Mouse (Mus musculus): ENCODE data around the gene Mup3.
"Not testable (repeated sequence)": the region's sequence is repeated elsewhere in the genome, so short reads cannot be mapped to it uniquely, and the experiment has no call there.

The Mup3 gene

DNA sequence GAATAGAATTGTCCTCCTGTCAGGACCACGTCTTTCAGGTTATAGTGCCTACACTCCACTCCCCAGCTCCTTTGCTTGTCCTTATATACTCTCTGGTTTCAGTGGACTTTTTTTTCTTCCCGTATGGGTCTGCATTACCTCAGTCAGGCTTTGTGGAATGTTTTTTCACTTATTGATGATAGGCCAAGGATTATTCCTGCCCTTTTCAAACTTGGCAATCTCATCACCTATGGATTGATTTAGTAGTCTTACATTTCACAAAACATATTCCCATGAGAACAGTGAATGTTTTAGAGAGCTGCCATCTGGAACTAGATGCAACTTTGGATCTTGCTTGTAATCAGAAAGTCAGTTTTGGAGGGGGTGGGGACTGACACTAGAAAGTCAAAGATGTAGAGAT is at the start of gene Mup3:
Mup3 (minus strand) TSS at position 102 of the 400 bp plus-strand sequence.
- DNase-seq (ENCODE audit: low read depth), result no peak

DNA sequence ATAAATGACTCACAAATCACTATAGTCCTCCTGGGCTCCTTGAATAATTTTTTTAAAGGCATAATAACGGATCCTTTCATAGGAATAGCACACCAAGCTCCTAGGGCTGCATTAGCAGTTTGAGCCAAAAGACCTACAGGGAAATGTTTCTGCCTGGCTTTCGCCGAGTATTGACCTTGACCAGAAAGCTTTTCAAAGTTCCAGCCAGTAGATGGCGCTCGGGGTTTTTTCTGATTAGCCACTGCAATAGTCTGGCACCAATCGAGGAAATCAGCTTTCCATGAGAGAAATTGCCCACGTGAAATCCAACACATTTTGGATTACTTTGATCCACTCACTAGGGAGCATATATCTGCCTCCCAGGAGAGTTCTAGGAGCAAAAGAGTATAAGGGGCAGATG is 46.6 kb upstream of the Mup3 start:
- DNase-seq (ENCODE audit: low read depth), result peak; percentile 1

DNA sequence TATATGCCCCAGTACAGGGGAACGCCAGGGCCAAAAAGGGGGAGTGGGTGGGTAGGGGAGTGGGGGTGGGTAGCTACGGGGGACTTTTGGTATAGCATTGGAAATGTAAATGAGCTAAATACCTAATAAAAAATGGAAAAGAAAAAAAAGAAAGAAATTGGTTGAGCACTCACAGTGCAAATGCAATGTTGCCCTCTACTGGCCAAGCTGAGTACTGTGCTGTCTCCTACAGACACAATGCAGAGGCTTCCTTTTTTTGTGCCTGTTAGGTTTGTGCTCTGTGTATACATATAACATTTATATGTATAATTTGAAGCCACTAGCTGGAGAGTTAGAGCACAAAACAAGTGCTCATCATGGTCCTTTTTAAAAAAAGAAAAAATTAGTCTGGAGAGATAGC is 16.2 kb upstream of the Mup3 start:
- not testable (repeated sequence) for DNase-seq (ENCODE audit: low read depth)

DNA sequence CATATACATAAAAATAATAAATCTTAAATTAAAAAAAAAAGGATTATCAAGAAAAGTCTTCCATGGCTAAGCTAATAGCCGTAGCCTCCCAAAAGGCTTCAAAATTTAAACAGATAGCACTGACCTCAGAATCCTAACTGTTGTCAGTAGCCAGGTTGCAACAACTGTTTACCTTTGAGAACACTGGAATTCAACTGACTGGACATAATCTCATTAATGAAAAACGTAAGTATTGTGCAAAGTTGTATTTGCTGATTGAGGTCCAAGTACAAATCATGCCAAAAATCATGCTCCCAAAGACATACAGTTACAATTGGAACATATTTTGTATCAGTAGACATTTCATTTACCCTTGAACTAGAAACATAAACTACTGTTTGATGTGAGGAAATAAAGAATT is 811 bp upstream of the Mup3 start:
- DNase-seq (ENCODE audit: low read depth), result no peak

DNA sequence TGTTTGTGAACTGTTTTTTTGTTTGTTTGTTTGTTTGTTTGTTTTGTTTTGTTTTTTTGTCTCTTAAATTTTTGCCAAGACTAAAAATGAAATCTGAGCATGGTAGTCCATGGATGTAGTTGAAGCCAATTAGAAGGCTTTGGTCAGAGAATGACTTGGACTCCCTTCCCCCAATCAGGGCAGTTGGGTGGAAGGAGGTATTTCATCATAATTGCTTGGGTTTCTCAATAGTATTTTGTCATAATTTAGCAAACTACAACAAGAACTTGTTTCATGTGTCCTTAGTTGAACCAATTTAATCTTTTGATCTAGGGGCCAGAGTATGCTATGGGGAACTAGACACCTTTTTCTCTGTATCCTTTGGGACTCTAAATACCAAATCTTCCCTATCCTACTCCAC is 4.4 kb downstream of the Mup3 start:
- no peak for DNase-seq (ENCODE audit: low read depth)

DNA sequence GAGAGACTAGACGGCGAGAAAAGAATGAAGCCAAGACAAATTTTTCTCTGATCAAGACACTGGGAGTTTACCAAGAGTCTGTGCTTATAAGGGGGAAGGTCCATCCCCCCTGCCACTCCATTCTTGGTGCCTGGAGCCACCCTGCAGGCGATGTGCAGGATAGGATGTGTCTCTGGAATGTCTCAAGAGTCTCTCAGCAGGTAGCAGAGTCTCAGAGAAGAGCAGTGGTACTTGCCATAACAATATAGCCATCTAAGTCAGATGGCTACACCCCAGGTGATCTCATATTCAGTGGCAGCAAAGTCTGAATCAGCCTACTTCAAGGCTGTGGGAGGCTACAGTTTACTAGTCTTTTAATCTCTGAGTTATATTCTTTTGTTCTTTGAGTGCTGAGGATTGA is 12.0 kb downstream of the Mup3 start:
- DNase-seq (ENCODE audit: low read depth), result no peak

DNA sequence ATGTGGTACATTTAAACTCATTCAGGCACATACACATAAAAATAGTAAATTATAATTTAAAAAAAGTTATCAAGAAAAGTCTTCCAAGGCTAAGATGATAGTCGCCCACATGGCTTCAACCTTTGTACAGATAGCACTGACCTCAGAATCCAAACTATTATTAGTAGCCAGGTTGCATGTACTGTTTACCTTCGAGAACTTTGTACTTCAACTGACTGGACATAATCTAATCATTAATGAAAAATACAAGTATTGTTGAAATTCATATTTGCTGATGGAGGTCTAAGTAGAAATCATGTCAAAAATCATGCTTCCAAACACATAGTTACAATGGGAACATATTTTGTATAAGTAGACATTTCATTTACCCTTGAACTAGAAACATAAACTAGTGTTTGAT is 32.4 kb downstream of the Mup3 start:
- DNase-seq (ENCODE audit: low read depth), result not testable (repeated sequence)

DNA sequence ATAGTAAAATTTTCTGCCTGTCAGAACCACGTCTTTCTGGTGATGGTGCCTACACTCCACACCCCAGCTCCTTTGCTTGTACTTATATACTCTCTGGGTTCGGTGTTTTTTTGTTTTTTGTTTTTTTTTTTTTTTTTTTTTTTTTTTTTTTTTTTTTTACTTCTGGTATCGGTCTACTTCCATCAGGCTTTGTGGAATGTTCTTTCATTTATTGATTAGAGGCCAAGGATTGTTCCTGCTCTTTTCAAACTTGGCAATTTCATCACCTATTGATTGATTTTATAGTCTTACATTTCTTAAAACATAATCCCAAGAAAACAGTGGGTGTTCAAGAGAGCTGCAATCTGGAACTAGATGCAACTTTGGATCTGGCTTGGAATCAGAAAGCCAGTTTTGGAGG is 33.1 kb downstream of the Mup3 start, which contains the start of gene Mup20:
Mup20 (minus strand) TSS at position 101 of the 400 bp plus-strand sequence.
- DNase-seq (ENCODE audit: low read depth), result not testable (repeated sequence)
